Mouse (Mus musculus) 3T3-L1 (cell line): Measurements from ENCODE around the gene Ccnl2.

Experiments used
- DNase-seq: peaks from one replicate; pipeline ENCODE4 v3.0.0-alpha.2; 2015; ENCODE audit warnings: low read depth, low spot score

Gene Ccnl2

DNA sequence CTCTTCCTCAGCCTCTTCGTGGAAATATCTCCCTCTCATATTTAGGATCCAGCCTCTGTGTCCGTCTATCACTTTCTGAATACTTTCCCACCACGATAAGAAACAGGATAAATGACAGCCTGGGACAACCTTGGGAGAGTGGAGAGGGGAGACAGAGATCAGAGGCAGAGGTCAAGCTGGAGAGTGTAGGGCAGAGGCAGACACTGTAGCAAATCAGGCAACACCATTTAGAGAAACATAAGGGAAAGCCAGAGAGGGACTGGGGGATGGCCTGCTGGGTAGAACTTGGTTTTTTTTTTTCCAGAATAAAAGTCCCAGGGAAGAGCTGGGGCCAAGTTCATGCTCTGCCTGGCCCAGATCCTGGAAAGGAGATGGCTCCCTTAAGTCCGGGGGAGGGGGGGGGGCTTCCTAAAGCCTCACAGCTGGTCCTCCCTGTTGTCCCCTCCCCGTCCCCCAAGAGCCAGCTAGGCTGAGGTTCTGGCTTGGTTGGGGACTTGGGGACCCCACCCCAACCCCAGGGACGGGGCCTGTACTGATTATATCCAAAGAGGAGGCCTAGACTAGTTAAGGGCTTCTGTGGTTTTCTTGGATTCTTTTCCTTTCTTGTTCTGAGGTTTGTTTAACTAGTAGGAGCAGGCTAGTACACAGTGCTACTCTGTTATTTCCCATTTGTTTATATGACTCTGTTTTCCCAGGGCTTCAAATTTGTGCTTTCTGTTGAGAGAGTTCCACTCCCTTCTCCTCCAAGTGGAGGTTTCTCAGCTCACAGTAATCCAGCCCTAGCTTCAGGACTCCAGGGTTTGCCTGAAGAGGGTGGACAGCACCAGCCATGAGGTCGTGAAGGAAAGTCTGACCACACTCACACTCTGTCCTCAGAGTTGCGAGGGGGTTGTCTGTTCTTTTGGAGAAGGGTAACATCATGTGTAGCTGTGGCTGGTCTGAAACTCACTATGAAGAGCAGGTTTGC is 26.2 kb downstream of the Ccnl2 start:
- DNase-seq, result peak; percentile 58

DNA sequence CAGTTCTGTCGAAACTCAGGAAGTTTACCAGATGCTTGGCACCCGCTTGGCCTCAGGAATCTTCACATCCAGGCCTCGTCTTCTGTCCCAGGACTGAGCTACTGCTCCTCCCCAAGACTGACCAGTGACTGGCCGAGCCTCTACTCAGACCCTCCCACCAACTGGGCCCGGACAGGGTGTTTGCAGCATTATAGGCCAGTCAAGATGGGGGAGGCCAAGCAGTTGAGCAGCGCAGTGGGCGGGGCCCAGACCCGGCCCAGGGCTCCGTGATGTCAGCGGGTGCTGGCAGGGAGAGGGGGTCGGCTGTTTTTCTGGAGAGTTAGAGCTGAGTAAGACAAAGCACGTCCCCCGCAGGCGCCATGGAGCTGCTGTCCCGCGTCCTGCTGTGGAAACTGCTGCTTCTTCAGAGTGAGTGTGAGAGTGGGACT is 27.2 kb downstream of the Ccnl2 start, which contains the start of gene Mxra8:
Mxra8 (plus strand) TSS at position 198 of the 428 bp plus-strand sequence.
- peak; percentile 98 for DNase-seq

GRCm38 (mm10) chr4:155840076-155841002 is 28.1 kb downstream of the Ccnl2 start:
- peak; percentile 70 for DNase-seq

GRCm38 (mm10) chr4:155841003-155841454 is 28.7 kb downstream of the Ccnl2 start:
- peak; percentile 38 for DNase-seq

GRCm38 (mm10) chr4:155841651-155842270 is 29.5 kb downstream of the Ccnl2 start:
- DNase-seq, result no peak

DNA sequence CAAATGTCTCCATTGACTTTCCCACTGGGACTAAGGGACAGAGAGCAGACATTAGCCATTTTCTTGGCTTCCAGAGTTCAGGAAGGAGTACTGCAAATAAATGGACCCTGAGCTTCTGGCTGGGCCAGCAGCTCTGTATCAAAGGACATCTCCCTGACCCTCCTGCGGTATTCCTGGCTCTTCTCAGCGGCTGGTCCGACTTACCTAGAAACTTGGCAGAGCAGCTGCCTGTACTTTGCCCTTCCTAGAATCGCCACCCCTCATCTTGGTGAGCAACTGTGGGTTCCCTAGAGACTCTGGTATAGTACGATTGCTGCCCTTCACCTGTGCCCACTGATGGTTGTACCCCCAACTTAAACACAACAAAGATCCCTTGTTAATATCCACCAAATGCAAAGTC is 30.9 kb downstream of the Ccnl2 start:
- DNase-seq, result no peak

GRCm38 (mm10) chr4:155846871-155847578 is 34.7 kb downstream of the Ccnl2 start, which contains the start of gene Dvl1:
Gene Dvl1 (plus strand): TSS chr4:155847402.
- peak; percentile 73 for DNase-seq

- peak; percentile 49 for DNase-seq
Observed at GRCm38 (mm10) chr4:155847591-155848352, 35.5 kb downstream of the Ccnl2 start.

GRCm38 (mm10) chr4:155848434-155849095 is 36.3 kb downstream of the Ccnl2 start:
- DNase-seq, result no peak

- DNase-seq, result no peak
Observed at GRCm38 (mm10) chr4:155849391-155849790, 37.1 kb downstream of the Ccnl2 start.

DNA sequence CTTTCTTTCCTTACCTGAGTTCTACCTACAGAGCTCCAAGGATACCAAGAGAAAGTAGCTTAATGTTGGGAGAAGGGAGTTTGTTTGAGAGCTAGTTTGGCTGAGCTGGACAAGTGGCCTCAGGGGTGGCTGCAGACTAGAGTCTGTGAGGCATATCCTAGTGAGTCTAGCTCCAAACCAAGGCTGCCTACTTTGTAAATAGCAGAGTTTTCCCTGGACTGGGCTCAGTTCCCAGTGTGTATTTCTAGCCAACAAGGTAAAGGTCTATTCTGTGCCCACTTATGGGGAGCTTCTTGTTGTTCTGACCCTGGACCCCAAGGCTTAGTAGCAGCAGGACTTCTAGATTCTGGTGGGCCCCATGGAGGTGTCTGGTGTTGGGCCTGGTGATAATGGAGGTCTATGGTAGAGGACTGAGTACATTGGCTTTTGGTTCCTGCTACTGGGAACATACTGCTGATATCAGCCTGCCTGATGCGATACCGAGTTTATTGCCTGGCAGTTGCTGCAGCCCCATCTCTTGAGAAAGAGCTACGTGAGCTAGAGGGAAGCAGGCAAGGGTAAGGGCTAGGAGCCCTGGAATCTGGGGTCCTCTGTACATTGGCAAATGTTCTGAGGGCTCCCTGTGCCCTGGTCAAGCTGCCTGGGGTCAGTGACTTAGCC is 37.6 kb downstream of the Ccnl2 start:
- no peak for DNase-seq

DNA sequence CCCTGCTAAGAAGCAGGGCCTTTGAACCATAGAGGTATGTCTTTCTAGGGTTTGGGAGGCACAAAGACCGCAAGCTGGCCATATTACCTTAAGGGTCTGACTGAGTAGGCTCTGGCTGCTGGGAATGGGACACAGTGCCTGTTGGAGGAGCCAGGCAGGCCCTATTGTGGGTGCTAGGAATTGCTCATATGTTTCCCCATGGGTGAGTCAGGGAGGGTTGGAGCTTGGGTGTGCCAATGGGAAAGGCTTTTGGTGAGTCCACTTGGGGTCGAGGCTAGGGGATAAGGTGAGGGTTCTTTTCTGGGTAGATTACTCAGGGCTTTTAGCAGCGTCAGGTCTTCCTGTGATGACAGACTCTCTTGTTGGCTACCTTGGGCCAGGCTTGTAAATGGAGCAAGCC is 39.1 kb downstream of the Ccnl2 start:
- peak; percentile 43 for DNase-seq

GRCm38 (mm10) chr4:155851951-155852411 is 39.7 kb downstream of the Ccnl2 start:
- DNase-seq, result peak; percentile 37

DNA sequence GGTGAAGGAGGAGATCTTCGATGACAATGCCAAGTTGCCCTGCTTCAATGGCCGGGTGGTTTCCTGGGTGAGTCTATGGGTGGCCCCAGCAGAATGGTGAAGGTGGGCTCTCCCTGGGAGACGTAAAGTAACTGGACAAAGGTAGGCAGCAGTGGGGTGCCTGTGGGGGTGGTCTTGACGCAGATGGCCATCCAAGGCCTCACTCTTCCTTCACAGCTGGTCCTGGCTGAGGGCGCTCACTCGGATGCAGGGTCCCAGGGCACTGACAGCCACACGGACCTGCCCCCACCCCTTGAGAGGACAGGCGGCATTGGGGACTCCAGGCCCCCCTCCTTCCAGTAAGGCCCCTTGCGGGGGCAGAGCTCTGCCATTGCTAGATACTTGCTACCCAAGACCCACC is 41.1 kb downstream of the Ccnl2 start:
- DNase-seq, result no peak

DNA sequence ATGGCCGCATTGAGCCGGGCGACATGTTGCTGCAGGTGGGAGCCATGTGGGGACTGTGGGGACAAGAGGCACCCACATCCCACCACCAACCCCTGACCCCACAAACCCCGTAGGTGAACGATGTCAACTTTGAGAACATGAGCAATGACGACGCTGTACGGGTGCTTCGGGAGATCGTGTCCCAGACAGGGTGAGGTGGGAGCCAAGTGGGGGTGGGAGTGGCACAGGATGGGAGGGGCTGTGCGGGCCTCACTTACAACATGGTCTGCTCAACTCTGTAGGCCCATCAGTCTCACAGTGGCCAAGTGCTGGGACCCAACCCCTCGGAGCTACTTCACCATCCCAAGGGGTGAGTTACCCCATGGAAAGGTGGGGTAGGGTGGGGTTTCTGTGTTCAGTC is 42.7 kb downstream of the Ccnl2 start:
- DNase-seq, result no peak

DNA sequence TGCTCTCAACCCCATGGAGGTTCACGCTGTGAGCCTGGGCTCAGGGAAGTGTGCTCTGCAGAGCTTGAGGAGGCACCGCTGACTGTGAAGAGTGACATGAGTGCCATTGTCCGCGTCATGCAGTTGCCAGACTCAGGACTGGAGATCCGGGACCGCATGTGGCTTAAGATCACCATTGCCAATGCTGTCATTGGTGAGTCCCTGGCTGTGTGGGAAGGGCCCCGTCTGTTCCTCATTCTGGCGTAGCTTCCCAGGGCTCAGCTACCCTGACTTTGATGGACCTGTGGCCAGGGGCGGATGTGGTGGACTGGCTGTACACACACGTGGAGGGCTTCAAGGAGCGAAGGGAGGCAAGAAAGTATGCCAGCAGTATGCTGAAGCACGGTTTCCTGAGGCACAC is 43.8 kb downstream of the Ccnl2 start:
- no peak for DNase-seq

DNA sequence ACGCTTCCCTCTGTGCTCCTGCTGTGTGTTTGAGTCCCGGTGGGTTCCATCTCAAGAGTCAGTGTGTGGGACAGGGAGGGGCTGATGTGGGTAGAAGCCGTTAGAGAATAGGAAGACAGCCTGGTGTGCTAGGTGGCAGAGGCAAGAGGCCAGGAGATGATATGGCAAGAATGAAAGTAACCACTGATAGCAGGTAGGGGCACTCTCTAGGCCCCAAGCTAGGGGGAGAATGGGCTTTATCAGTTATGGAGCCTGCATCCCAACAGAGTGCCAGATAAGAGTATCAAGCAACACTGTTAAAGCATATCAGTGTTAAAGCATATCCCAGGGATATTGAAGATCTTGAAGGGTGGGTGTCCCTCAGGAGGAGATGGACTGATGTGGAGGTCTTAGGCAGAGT is 44.6 kb downstream of the Ccnl2 start:
- DNase-seq, result no peak

DNA sequence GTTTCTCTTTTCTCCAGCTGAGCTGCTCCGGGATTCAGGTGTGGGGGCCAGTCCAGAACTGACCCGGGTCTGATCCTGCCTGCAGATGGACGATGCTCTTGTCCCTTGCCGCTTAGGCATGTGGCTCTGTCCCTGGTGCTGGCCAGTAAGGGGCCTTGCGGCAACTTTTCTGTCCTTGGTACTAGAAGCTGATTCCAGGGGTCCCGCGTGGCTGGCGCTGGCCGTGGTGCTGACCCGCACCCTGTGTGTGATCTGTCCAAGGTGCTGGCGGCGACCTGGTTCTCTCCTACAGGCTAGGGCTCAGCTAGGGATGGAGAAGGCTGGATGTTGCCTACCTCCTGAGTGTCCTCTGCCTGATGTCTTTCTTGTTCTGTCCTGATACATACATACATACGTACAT is 47.0 kb downstream of the Ccnl2 start:
- DNase-seq, result peak; percentile 43

- DNase-seq, result no peak
Observed at GRCm38 (mm10) chr4:155861787-155862186, 49.5 kb downstream of the Ccnl2 start.
